Mouse (Mus musculus): ENCODE data around the gene Tnfsf15. TPM values are rescaled to one million over a fixed set of nuclear protein-coding genes. Genes with fewer than 3 reads are reported as not detected.
A peak's percentile ranks its signal among the peaks of the same experiment; 100 is the strongest.

Gene Tnfsf15
- polyA plus RNA-seq, 1 experiment = 0.16 TPM

GRCm38 (mm10) chr4:63754467-63755020 lies 9.6 kb upstream of the Tnfsf15 start:
- no peaks in the 10 kb centered on the region for H3K36me3 ChIP-seq (ENCODE audit: control insufficient read depth, insufficient read depth, low read length)
- H3K27ac ChIP-seq (ENCODE audit: control insufficient read depth, insufficient read depth, low read depth, low read length) = no peak overlapping the region
- peaks cover 2% of the 10 kb centered on the region; the same call in 1 of the 2 replicates for H3K4me1 ChIP-seq (ENCODE audit: control insufficient read depth, insufficient read depth, low read length)
- TF ChIP-seq CTCF (IDR thresholded peaks at IDR 0.05; ENCODE audit: control insufficient read depth, insufficient read depth, insufficient replicate concordance, low read depth, low read length) (no peak), POLR2A (IDR thresholded peaks at IDR 0.05; ENCODE audit: control insufficient read depth, low read depth, low read length) (no peak)
- H3K4me3 ChIP-seq (ENCODE audit: control insufficient read depth, low read depth, low read length) = no peak overlapping the region
- H3K27me3 ChIP-seq (ENCODE audit: control insufficient read depth, insufficient read depth, low read length) = no peaks in the 10 kb centered on the region

- Histone ChIP-seq H3K27me3 (ENCODE audit: control insufficient read depth, insufficient read depth, low read length) (no peaks in the 10 kb centered on the region), H3K4me1 (ENCODE audit: control insufficient read depth, insufficient read depth, low read length) (peaks cover 2% of the 10 kb centered on the region; the same call in 1 of the 2 replicates), H3K36me3 (ENCODE audit: control insufficient read depth, insufficient read depth, low read length) (no peaks in the 10 kb centered on the region), H3K4me3 (ENCODE audit: control insufficient read depth, low read depth, low read length) (no peak overlapping the region), H3K27ac (ENCODE audit: control insufficient read depth, insufficient read depth, low read depth, low read length) (no peak overlapping the region)
- no peak for TF ChIP-seq POLR2A (IDR thresholded peaks at IDR 0.05; ENCODE audit: control insufficient read depth, low read depth, low read length)
- TF ChIP-seq CTCF (IDR thresholded peaks at IDR 0.05; ENCODE audit: control insufficient read depth, insufficient read depth, insufficient replicate concordance, low read depth, low read length) = no peak
These were observed 8.9 kb upstream of the Tnfsf15 start for GRCm38 (mm10) chr4:63753855-63754254.

GRCm38 (mm10) chr4:63752687-63753523 lies 8.0 kb upstream of the Tnfsf15 start:
- no peak overlapping the region for H3K27ac ChIP-seq (ENCODE audit: control insufficient read depth, insufficient read depth, low read depth, low read length)
- peaks cover 2% of the 10 kb centered on the region; the same call in 1 of the 2 replicates for H3K4me1 ChIP-seq (ENCODE audit: control insufficient read depth, insufficient read depth, low read length)
- no peaks in the 10 kb centered on the region for H3K27me3 ChIP-seq (ENCODE audit: control insufficient read depth, insufficient read depth, low read length)
- H3K36me3 ChIP-seq (ENCODE audit: control insufficient read depth, insufficient read depth, low read length) = no peaks in the 10 kb centered on the region
- peak; percentile 27; the same call in 1 of the 2 replicates for TF ChIP-seq CTCF (IDR thresholded peaks at IDR 0.05; ENCODE audit: control insufficient read depth, insufficient read depth, insufficient replicate concordance, low read depth, low read length)
- TF ChIP-seq POLR2A (IDR thresholded peaks at IDR 0.05; ENCODE audit: control insufficient read depth, low read depth, low read length) = no peak
- H3K4me3 ChIP-seq (ENCODE audit: control insufficient read depth, low read depth, low read length) = no peak overlapping the region

GRCm38 (mm10) chr4:63748061-63748730 lies 3.3 kb upstream of the Tnfsf15 start:
- H3K4me3 ChIP-seq (ENCODE audit: control insufficient read depth, low read depth, low read length) = no peak overlapping the region
- no peak overlapping the region for H3K27ac ChIP-seq (ENCODE audit: control insufficient read depth, insufficient read depth, low read depth, low read length)
- peaks cover 2% of the 10 kb centered on the region; the same call in 1 of the 2 replicates for H3K4me1 ChIP-seq (ENCODE audit: control insufficient read depth, insufficient read depth, low read length)
- no peaks in the 10 kb centered on the region for H3K36me3 ChIP-seq (ENCODE audit: control insufficient read depth, insufficient read depth, low read length)
- no peaks in the 10 kb centered on the region for H3K27me3 ChIP-seq (ENCODE audit: control insufficient read depth, insufficient read depth, low read length)
- TF ChIP-seq CTCF (IDR thresholded peaks at IDR 0.05; ENCODE audit: control insufficient read depth, insufficient read depth, insufficient replicate concordance, low read depth, low read length) (no peak), POLR2A (IDR thresholded peaks at IDR 0.05; ENCODE audit: control insufficient read depth, low read depth, low read length) (no peak)

GRCm38 (mm10) chr4:63745271-63745670 lies 358 bp upstream of the Tnfsf15 start:
- no peaks in the 10 kb centered on the region for H3K4me1 ChIP-seq (ENCODE audit: control insufficient read depth, insufficient read depth, low read length)
- H3K36me3 ChIP-seq (ENCODE audit: control insufficient read depth, insufficient read depth, low read length) = no peaks in the 10 kb centered on the region
- TF ChIP-seq POLR2A (IDR thresholded peaks at IDR 0.05; ENCODE audit: control insufficient read depth, low read depth, low read length) (no peak), CTCF (IDR thresholded peaks at IDR 0.05; ENCODE audit: control insufficient read depth, insufficient read depth, insufficient replicate concordance, low read depth, low read length) (no peak)
- H3K27me3 ChIP-seq (ENCODE audit: control insufficient read depth, insufficient read depth, low read length) = no peaks in the 10 kb centered on the region
- no peak overlapping the region for H3K27ac ChIP-seq (ENCODE audit: control insufficient read depth, insufficient read depth, low read depth, low read length)
- H3K4me3 ChIP-seq (ENCODE audit: control insufficient read depth, low read depth, low read length) = no peak overlapping the region

GRCm38 (mm10) chr4:63743660-63744059 lies 1.3 kb downstream of the Tnfsf15 start:
- Histone ChIP-seq H3K27me3 (ENCODE audit: control insufficient read depth, insufficient read depth, low read length) (no peaks in the 10 kb centered on the region), H3K4me1 (ENCODE audit: control insufficient read depth, insufficient read depth, low read length) (no peaks in the 10 kb centered on the region), H3K27ac (ENCODE audit: control insufficient read depth, insufficient read depth, low read depth, low read length) (no peak overlapping the region), H3K36me3 (ENCODE audit: control insufficient read depth, insufficient read depth, low read length) (no peaks in the 10 kb centered on the region), H3K4me3 (ENCODE audit: control insufficient read depth, low read depth, low read length) (no peak overlapping the region)
- TF ChIP-seq POLR2A (IDR thresholded peaks at IDR 0.05; ENCODE audit: control insufficient read depth, low read depth, low read length) = no peak
- no peak for TF ChIP-seq CTCF (IDR thresholded peaks at IDR 0.05; ENCODE audit: control insufficient read depth, insufficient read depth, insufficient replicate concordance, low read depth, low read length)

All from testis, adult 2 months (tissue).